Mouse (Mus musculus) erythroblast, embryonic 14.5 days (primary cell): Measurements from ENCODE around the gene Rad54l. TPM values are rescaled to one million over a fixed set of nuclear protein-coding genes. Genes with fewer than 3 reads are reported as not detected.

Experiments used
- H3K27me3 ChIP-seq: 2 replicates; pipeline ENCODE4 v1.6.1; 2012; ENCODE audit warnings: inconsistent platforms; ENCODE audit not compliant: control insufficient read depth
- H3K36me3 ChIP-seq: 2 replicates; pipeline ENCODE4 v1.6.1; 2012; ENCODE audit warnings: mild to moderate bottlenecking, inconsistent platforms; ENCODE audit not compliant: control insufficient read depth
- H3K4me1 ChIP-seq: 2 replicates; pipeline ENCODE4 v1.6.1; 2012; ENCODE audit warnings: inconsistent platforms; ENCODE audit not compliant: control insufficient read depth
- H3K4me3 ChIP-seq: replicated peaks from 2 replicates; pipeline ENCODE3; 2012; ENCODE audit warnings: moderate library complexity, mild to moderate bottlenecking, inconsistent platforms
- H3K9me3 ChIP-seq: 2 replicates; pipeline ENCODE4 v1.6.1; 2012; ENCODE audit warnings: low read length, inconsistent platforms, mixed read lengths; ENCODE audit not compliant: control insufficient read depth
- GATA1 ChIP-seq: IDR thresholded peaks from 2 replicates; pipeline ENCODE4 v1.6.1; 2012; ENCODE audit warnings: low read length, inconsistent platforms, mixed read lengths
- TAL1 ChIP-seq: IDR thresholded peaks from 3 replicates; pipeline ENCODE4 v1.6.1; 2012; ENCODE audit warnings: low read length, inconsistent platforms, mixed read lengths
- polyA plus RNA-seq: library from polyadenylated mRNA; stranded (reverse); fragments of >175 nt; gene quantifications from 2 replicates; pipeline ENCODE4 v1.2.3, GENCODE M21; 2012

Gene Rad54l
- polyA plus RNA-seq, 1 experiment, result 0.21 TPM

- peaks cover 1% of the 10 kb centered on the region; the same call in 1 of the 2 replicates for H3K27me3 ChIP-seq
- H3K4me1 ChIP-seq, result peaks cover 11% of the 10 kb centered on the region
- no peak for TF ChIP-seq TAL1
- TF ChIP-seq GATA1, result no peak
- H3K9me3 ChIP-seq, result no peaks in the 10 kb centered on the region
- no peak overlapping the region for H3K4me3 ChIP-seq
- peaks cover 34% of the 10 kb centered on the region for H3K36me3 ChIP-seq
Measured at GRCm38 (mm10) chr4:116160769-116161168, 37.3 kb upstream of the Rad54l start.

DNA sequence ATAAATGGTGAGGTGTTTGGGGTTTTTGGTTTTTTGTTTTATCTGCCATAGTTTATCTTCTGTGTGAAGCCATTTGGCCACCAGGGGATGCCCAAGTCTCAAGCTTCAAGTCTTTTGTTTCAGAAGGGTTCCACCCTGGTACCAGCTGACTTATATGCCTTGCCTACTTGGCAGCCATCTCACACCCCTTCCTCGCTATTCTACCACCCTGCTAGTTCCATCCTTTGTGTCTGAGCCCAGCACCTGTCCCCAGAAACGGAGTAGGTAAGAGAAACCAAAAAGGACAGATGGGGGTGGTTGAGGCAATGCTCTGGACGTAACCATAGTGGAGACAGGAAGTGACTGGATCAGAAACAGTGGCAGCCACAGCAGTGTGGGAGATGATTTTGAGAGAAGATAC is 36.4 kb upstream of the Rad54l start:
- peaks cover 11% of the 10 kb centered on the region for H3K4me1 ChIP-seq
- H3K27me3 ChIP-seq, result no peaks in the 10 kb centered on the region
- TF ChIP-seq TAL1 (no peak), GATA1 (no peak)
- H3K36me3 ChIP-seq, result peaks cover 42% of the 10 kb centered on the region
- H3K9me3 ChIP-seq, result no peaks in the 10 kb centered on the region
- no peak overlapping the region for H3K4me3 ChIP-seq

DNA sequence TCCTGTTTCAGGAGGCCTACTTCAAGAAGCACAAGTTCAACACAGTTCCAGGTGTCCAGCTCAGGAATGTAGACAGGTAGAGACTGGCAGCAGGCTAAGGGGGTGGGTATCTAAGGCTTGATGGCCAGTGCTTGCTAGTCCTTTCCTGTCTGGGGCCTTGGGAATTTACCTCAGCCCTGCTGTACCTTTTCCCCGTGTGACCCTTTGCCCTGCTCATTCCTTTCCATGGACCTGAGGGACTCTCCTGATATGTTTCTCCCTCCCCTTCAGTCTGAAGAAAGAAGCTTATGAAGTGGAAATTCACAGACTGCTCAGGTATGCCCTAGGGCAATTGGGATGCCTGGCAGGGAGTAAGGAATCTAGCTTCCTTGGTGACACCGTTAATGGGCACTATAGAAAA is 34.4 kb upstream of the Rad54l start:
- H3K27me3 ChIP-seq, result no peaks in the 10 kb centered on the region
- TF ChIP-seq TAL1, result no peak
- TF ChIP-seq GATA1, result no peak
- H3K4me3 ChIP-seq, result no peak overlapping the region
- H3K4me1 ChIP-seq, result peaks cover 11% of the 10 kb centered on the region
- H3K9me3 ChIP-seq, result no peaks in the 10 kb centered on the region
- H3K36me3 ChIP-seq, result peaks cover 62% of the 10 kb centered on the region

DNA sequence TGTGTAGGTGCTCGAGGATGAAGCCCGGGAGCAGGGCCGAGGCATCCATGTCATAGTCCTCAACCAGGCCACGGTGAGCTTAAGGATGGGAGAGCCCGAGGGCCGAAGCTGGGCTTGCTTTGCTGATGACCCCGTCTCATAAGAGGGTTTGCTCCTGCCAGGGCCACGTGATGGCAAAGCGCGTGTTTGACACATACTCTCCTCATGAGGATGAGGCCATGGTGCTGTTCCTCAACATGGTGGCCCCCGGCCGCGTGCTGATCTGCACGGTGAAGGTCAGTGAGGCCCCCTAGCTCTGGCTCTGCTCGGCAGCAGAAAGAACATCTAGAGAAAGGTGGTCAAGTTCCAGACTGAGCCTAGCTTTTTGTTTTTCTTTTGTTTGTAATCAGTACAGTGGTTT is 29.2 kb upstream of the Rad54l start:
- TF ChIP-seq GATA1 (no peak), TAL1 (no peak)
- no peaks in the 10 kb centered on the region for H3K9me3 ChIP-seq
- H3K36me3 ChIP-seq, result peaks cover 56% of the 10 kb centered on the region
- H3K27me3 ChIP-seq, result peaks cover 2% of the 10 kb centered on the region
- H3K4me3 ChIP-seq, result no peak overlapping the region
- peaks cover 25% of the 10 kb centered on the region for H3K4me1 ChIP-seq

DNA sequence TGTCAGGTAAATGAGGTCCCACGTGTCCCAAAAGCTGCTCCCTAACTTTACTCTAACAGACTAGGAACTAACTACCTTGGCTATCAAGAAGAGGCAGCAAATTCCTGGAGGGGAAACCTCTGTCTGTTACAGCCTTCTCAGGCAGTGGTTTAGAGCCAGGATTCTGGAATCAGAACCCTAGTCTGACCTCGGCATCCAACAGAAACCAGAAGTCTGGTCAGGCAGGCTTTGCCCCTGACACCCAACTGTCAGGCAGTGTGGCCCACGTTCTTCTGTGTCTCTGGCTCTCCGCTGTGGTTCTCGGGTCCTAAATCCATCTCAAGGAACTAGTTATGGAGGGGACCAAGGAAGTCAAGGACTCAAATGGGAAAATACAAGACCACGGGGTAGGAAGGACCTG is 27.7 kb upstream of the Rad54l start, which contains the start of gene Lurap1:
Lurap1 (minus strand) TSS at position 101 of the 400 bp plus-strand sequence.
- TF ChIP-seq TAL1, result no peak
- H3K36me3 ChIP-seq, result peaks cover 45% of the 10 kb centered on the region
- H3K27me3 ChIP-seq, result peaks cover 2% of the 10 kb centered on the region
- H3K9me3 ChIP-seq, result peaks cover 5% of the 10 kb centered on the region
- H3K4me3 ChIP-seq, result peak within 1 kb of the TSS; percentile 80
- peaks cover 25% of the 10 kb centered on the region for H3K4me1 ChIP-seq

GRCm38 (mm10) chr4:116150862-116151221 is 27.4 kb upstream of the Rad54l start:
- H3K9me3 ChIP-seq, result peaks cover 5% of the 10 kb centered on the region
- peaks cover 25% of the 10 kb centered on the region for H3K4me1 ChIP-seq
- H3K27me3 ChIP-seq, result peaks cover 2% of the 10 kb centered on the region
- peak overlapping the region; percentile 80 for H3K4me3 ChIP-seq
- TF ChIP-seq GATA1 (no peak), TAL1 (no peak)
- H3K36me3 ChIP-seq, result peaks cover 41% of the 10 kb centered on the region

- TF ChIP-seq GATA1 (no peak), TAL1 (no peak)
- peaks cover 5% of the 10 kb centered on the region for H3K9me3 ChIP-seq
- H3K4me3 ChIP-seq, result peak overlapping the region; percentile 80
- peaks cover 6% of the 10 kb centered on the region for H3K27me3 ChIP-seq
- peaks cover 36% of the 10 kb centered on the region for H3K36me3 ChIP-seq
- H3K4me1 ChIP-seq, result peaks cover 25% of the 10 kb centered on the region
Measured at GRCm38 (mm10) chr4:116150156-116150861, 26.8 kb upstream of the Rad54l start.

DNA sequence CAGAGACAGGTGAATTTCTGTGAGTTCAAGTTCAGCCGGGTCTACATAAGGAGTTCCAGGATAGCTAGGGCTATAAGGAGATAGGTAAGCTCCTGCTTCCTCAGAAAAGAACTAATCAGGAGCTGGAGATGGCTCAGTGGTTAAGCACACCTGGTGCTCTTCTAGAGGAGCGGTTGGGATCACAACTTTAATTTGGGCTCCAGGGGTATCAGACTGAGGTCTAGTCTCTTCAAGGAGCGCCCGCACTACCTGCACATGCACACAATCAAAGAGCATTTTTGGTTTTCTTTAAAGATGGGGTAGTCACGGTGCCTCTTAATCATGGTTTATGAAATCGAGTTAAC is 26.3 kb upstream of the Rad54l start:
- no peak for TF ChIP-seq GATA1
- no peak for TF ChIP-seq TAL1
- H3K27me3 ChIP-seq, result peaks cover 11% of the 10 kb centered on the region

GRCm38 (mm10) chr4:116143891-116144717 is 20.6 kb upstream of the Rad54l start:
- H3K36me3 ChIP-seq, result no peaks in the 10 kb centered on the region
- TF ChIP-seq GATA1 (no peak), TAL1 (no peak)

More for the DNA sequence above, 26.3 kb upstream of the Rad54l start:
- Histone ChIP-seq H3K4me3 (peak overlapping the region; percentile 80), H3K4me1 (peaks cover 25% of the 10 kb centered on the region), H3K36me3 (peaks cover 31% of the 10 kb centered on the region), H3K9me3 (peaks cover 5% of the 10 kb centered on the region)

More at GRCm38 (mm10) chr4:116143891-116144717, 20.6 kb upstream of the Rad54l start:
- H3K9me3 ChIP-seq, result peaks cover 5% of the 10 kb centered on the region
- peak overlapping the region; percentile 57 for H3K4me3 ChIP-seq
- peaks cover 10% of the 10 kb centered on the region for H3K4me1 ChIP-seq
- peaks cover 54% of the 10 kb centered on the region for H3K27me3 ChIP-seq
